Comparison of ENCODE assay signal across 8 mouse cellular contexts in the genomic region with DNA sequence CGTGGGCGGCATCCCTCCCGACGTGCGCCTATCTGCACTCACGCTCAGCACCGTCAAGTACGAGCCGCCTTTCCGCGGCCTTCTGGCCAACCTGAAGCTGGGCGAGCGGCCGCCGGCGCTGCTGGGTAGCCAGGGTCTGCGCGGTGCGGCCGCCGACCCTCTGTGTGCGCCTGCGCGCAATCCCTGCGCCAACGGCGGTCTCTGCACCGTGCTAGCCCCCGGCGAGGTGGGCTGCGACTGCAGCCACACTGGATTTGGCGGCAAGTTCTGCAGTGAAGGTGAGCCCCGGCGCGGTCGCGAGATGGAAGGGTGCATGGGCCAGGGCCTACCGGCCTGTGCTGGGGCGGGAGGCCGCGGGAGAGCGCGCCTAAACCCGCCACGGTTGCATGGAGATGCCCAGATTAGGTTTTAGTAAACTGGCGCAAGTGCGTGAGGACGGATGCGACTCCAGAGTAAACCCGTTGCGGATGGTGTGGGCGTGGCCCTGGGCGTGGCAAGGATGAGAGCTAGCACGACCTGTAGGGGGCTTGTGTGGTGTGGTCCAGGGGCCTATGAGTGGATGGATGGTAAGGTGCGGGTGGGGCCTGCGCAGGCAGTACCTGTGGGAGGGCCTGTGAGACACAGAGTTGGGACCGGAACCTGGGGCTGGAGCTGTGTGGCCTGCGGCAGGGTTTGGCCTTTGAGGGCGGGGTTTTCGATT. TPM values are rescaled to one million over a fixed set of nuclear protein-coding genes. Genes with fewer than 3 reads are reported as not detected.
DNase-seq lines count a peak whose midpoint lies in the region; ATAC-seq and TF ChIP-seq lines count a peak whose summit lies in the region.

No protein-coding gene starts in this region.

- no peaks in the 10 kb centered on the region for H3K36me3 ChIP-seq in lung, embryonic 14.5 days (ENCODE audit: insufficient read depth)
- H3K36me3 ChIP-seq in forebrain, embryonic 12.5 days (replicated peaks), result no peaks in the 10 kb centered on the region
- no peaks in the 10 kb centered on the region for H3K36me3 ChIP-seq in liver, embryonic 12.5 days

- peak overlapping the region; percentile 31 for H3K4me3 ChIP-seq in lung, embryonic 14.5 days (ENCODE audit: low read depth, low read length)
- H3K4me3 ChIP-seq in forebrain, embryonic 12.5 days (replicated peaks), result peak overlapping the region; percentile 41
- peak overlapping the region; percentile 38 for H3K4me3 ChIP-seq in liver, embryonic 12.5 days

- ATAC-seq in lung, embryonic 14.5 days (ENCODE audit: insufficient read depth), result peak; percentile 43; the same call in 1 of the 2 replicates
- ATAC-seq in forebrain, embryonic 12.5 days (ENCODE audit: low FRiP score), result peak; percentile 57
- no peak for ATAC-seq in liver, embryonic 12.5 days

- peak; percentile 43 for DNase-seq in lung, embryonic 14.5 days
- no peak for DNase-seq in lung, postnatal 4 days
- DNase-seq in retina, embryonic 14.5 days (ENCODE audit: low spot score), result peak; percentile 63
- no peak for DNase-seq in left cerebral cortex, adult 8-10 months (ENCODE audit: low spot score in 2 of 2)
- DNase-seq in lung, postnatal 36 days, result no peak
- no peak for DNase-seq in heart, adult 11 months

- no peak overlapping the region for H3K27ac ChIP-seq in lung, embryonic 14.5 days (ENCODE audit: low read depth)
- H3K27ac ChIP-seq in forebrain, embryonic 12.5 days, result 0 out of 2 replicates have a peak overlapping the region, but pooled peaks have one; percentile 31
- H3K27ac ChIP-seq in liver, embryonic 12.5 days, result no peak overlapping the region

- H3K9me3 ChIP-seq in lung, embryonic 14.5 days (ENCODE audit: low read depth, low read length), result no peaks in the 10 kb centered on the region
- H3K9me3 ChIP-seq in forebrain, embryonic 12.5 days, result no peaks in the 10 kb centered on the region
- no peaks in the 10 kb centered on the region for H3K9me3 ChIP-seq in liver, embryonic 12.5 days (replicated peaks)

- TF ChIP-seq CTCF in lung, embryonic 14.5 days (IDR thresholded peaks at IDR 0.05; ENCODE audit: low read depth), result no peak; the same call in 1 of the 2 replicates

- peak overlapping the region; percentile 58 for H3K4me2 ChIP-seq in lung, embryonic 14.5 days
- peak overlapping the region; percentile 75 for H3K4me2 ChIP-seq in forebrain, embryonic 12.5 days
- H3K4me2 ChIP-seq in liver, embryonic 12.5 days, result peak overlapping the region; percentile 48

- H3K27me3 ChIP-seq in lung, embryonic 14.5 days (ENCODE audit: insufficient read depth, low read length), result peaks cover 64% of the 10 kb centered on the region
- peaks cover 67% of the 10 kb centered on the region for H3K27me3 ChIP-seq in forebrain, embryonic 12.5 days
- H3K27me3 ChIP-seq in liver, embryonic 12.5 days (replicated peaks), result peaks cover 96% of the 10 kb centered on the region

- under 1% methylated on average over 60 of the region's 60 CpGs for WGBS in lung, embryonic 14.5 days
- under 1% methylated on average over 60 of the region's 60 CpGs for WGBS in forebrain, embryonic 12.5 days
- WGBS in liver, embryonic 12.5 days (ENCODE audit: insufficient replicate concordance), result 1% methylated on average over 60 of the region's 60 CpGs

- peaks cover 5% of the 10 kb centered on the region; the same call in 1 of the 2 replicates for H3K4me1 ChIP-seq in lung, embryonic 14.5 days (ENCODE audit: insufficient read depth)
- H3K4me1 ChIP-seq in forebrain, embryonic 12.5 days, result peaks cover 70% of the 10 kb centered on the region
- H3K4me1 ChIP-seq in liver, embryonic 12.5 days, result peaks cover 16% of the 10 kb centered on the region

- no peak overlapping the region for H3K9ac ChIP-seq in lung, embryonic 14.5 days
- H3K9ac ChIP-seq in forebrain, embryonic 12.5 days, result peak overlapping the region; percentile 56
- H3K9ac ChIP-seq in liver, embryonic 12.5 days, result no peak overlapping the region

RNA-seq across cellular contexts. Expression of gene Nrxn2, which starts 10.1 kb away (rescaled TPM):
- polyA plus RNA-seq in lung, embryonic 14.5 days (2014; fragmentation: Nextera tagmentation; extraction: Ambion mirVana), result 0.47 and 1.1 TPM in 2 replicates
- 17.1 and 17.6 TPM in 2 replicates for polyA plus RNA-seq in forebrain, embryonic 12.5 days (2016; fragmentation: Nextera tagmentation; extraction: Ambion mirVana)
- 0.83 and 0.85 TPM in 2 replicates for polyA plus RNA-seq in liver, embryonic 12.5 days (2016; fragmentation: Nextera tagmentation; extraction: Ambion mirVana)
- 100 to 1,000 TPM; 469 to 523 (median 497) TPM for total RNA-seq in left cerebral cortex, adult 8-10 months (2022)

RNA-seq across cellular contexts. Expression of gene Rasgrp2, which starts 29.5 kb away (rescaled TPM):
- 34.8 and 35.1 TPM in 2 replicates for polyA plus RNA-seq in lung, embryonic 14.5 days (2014; fragmentation: Nextera tagmentation; extraction: Ambion mirVana)
- polyA plus RNA-seq in forebrain, embryonic 12.5 days (2016; fragmentation: Nextera tagmentation; extraction: Ambion mirVana), result 13.1 and 15.1 TPM in 2 replicates
- polyA plus RNA-seq in liver, embryonic 12.5 days (2016; fragmentation: Nextera tagmentation; extraction: Ambion mirVana), result 97.8 and 106 TPM in 2 replicates
- 100 to 1,000 TPM; 107 to 128 (median 115) TPM for total RNA-seq in left cerebral cortex, adult 8-10 months (2022)

RNA-seq across cellular contexts. Expression of gene Pygm, which starts 44.5 kb away (rescaled TPM):
- 6.1 and 9.3 TPM in 2 replicates for polyA plus RNA-seq in lung, embryonic 14.5 days (2014; fragmentation: Nextera tagmentation; extraction: Ambion mirVana)
- 0.78 and 1.5 TPM in 2 replicates for polyA plus RNA-seq in forebrain, embryonic 12.5 days (2016; fragmentation: Nextera tagmentation; extraction: Ambion mirVana)
- 2.6 and 2.7 TPM in 2 replicates for polyA plus RNA-seq in liver, embryonic 12.5 days (2016; fragmentation: Nextera tagmentation; extraction: Ambion mirVana)
- 10 to 100 TPM; 25.2 to 37.8 (median 32.7) TPM for total RNA-seq in left cerebral cortex, adult 8-10 months (2022)

Comparison
In these comparisons a context has a peak if more than half of its experiments do, and no peak if none do; other contexts are left out.
1. DNase-seq: peak in lung, embryonic 14.5 days (single experiment) and retina, embryonic 14.5 days (single experiment); none in lung, postnatal 4 days (0 of 2), left cerebral cortex, adult 8-10 months (0 of 2), lung, postnatal 36 days (single experiment) and heart, adult 11 months (single experiment).
2. Peak in every context shown above with its lines, with median percentiles within 50 percentile points of each other: H3K4me2 ChIP-seq and H3K4me3 ChIP-seq.